Mouse (Mus musculus) small intestine, adult 2 months (tissue): ENCODE data around the gene Zmiz1.

Source experiments
- CTCF ChIP-seq: fragments of 200-500 bp; IDR thresholded peaks from 2 replicates; pipeline ENCODE4 v1.5.1; 2012; ENCODE audit warnings: low read depth, mild to moderate bottlenecking, control low read depth, inconsistent platforms, low read length, moderate library complexity, mixed read lengths; ENCODE audit not compliant: insufficient replicate concordance, insufficient read length; ENCODE audit errors: extremely low read depth
- POLR2A ChIP-seq: fragments of 200-500 bp; IDR thresholded peaks from 2 replicates; pipeline ENCODE4 v1.6.1; 2012; ENCODE audit warnings: low read depth, mild to moderate bottlenecking, control low read depth, inconsistent platforms, low read length, moderate library complexity

- TF ChIP-seq POLR2A (no peak), CTCF (no peak)
These were observed 88.9 kb downstream of the Zmiz1 start for GRCm38 (mm10) chr14:25547882-25548281.
